Mouse (Mus musculus): ENCODE results near the gene Fam205c. TPM values are rescaled to one million over a fixed set of nuclear protein-coding genes. Genes with fewer than 3 reads are reported as not detected.

Gene Fam205c
- not detected for polyA plus RNA-seq (2014; fragmentation: Illumina TruSeq; extraction: RNeasy Lipid Tissue Mini Kit (QIAGEN cat#74804))

DNA sequence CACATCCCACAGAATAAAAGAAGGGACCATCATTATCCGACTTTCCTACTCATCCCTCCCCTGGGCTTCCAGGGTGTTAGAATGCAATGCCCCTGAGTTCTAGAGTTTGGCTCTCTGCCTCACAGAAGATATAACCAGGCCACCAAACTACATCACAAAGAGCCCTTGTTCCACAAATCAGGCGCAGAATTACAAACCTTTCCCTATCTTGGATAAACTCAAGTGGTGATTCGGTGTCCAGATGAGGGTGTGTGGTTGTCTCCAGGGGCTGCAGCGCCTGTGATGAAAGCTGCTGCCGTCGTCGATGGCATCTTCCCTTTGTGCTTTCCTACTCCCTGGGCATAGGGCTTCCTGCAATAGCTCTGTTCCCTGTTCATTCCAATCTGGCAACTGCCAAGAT, at the start of gene Fam205c:
TSS of gene Fam205c (minus strand) at position 101 of the 400 bp plus-strand sequence.

DNA sequence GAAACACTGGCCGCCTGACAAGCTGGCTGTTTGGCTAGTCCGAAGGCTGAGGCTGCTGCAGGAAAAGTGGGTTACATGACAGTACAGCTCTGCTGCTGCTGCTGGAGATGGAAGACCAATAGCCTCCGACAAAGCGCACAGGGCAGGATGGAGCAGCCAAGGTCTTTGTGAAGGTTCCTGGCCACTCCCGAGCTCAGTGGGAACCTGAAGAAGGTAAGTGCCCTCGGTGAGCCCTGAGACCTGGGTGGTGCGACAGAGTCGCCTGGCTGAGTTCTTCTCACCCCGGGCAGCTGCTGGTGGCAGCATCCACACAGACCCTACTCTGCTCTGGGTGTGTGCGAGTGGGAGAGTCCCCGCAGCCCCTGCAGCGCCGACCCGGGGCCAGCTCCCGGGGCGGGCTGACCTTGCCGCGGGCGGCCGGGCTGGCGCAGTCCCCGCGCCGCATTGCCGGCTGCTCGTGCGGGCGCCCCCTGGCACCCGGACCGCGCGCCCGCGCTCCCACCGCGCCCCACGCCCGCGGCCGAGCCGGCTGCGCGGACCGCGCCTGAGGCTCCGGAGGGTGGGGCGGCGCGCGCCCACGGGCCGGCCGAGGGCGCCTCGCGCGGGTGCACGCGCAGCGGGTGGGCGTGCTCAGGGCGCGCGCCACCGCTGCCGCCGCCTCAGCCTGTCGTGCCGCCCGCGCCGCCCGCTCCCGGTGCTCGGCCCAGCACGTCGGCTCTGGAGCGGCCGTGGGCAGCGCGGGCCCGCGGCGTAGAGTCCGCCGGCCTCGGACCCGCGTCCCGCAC, 42.8 kb upstream of the Fam205c start, which contains the start of gene Phf24:
TSS of gene Phf24 (plus strand) at position 44 of the 785 bp plus-strand sequence.

DNA sequence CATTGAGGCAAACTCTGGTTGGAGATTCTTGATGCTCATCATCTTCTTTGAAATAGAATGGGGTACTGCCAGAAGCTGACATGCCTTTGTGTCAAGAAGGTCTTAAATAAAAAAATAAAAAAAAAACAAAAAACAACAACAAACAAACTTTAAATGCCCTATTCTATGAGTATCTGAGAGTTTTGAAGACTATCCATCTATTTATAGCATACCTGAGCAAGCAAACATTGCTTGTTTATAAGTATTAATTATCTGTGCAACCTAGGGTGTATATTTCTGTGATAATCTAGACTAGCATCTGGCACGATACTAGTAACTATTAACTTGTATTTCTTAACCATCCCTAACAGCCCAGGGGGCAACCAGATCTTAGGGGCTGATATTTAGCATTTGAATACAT, 17.4 kb downstream of the Fam205c start, which contains the start of gene Gm12394:
TSS of gene Gm12394 (minus strand) at position 101 of the 400 bp plus-strand sequence.

GRCm38 (mm10) chr4:42853788-42854187, 20.2 kb downstream of the Fam205c start, which contains the start of gene Fam205a1:
Gene Fam205a1 (minus strand): TSS chr4:42853888.

Other genes with a start within 250 kb of the Fam205c start
- gene Gm2564, start 244.5 kb downstream of the Fam205c start, polyA plus RNA-seq (2014; fragmentation: Illumina TruSeq; extraction: RNeasy Lipid Tissue Mini Kit (QIAGEN cat#74804)), result not detected
- not detected for gene Ccl27b, start 219.0 kb downstream of the Fam205c start, polyA plus RNA-seq (2014; fragmentation: Illumina TruSeq; extraction: RNeasy Lipid Tissue Mini Kit (QIAGEN cat#74804))
- not detected for gene Il11ra2, start 212.3 kb downstream of the Fam205c start, polyA plus RNA-seq (2014; fragmentation: Illumina TruSeq; extraction: RNeasy Lipid Tissue Mini Kit (QIAGEN cat#74804))
- not detected for gene 4930578G10Rik, start 138.7 kb downstream of the Fam205c start, polyA plus RNA-seq (2014; fragmentation: Illumina TruSeq; extraction: RNeasy Lipid Tissue Mini Kit (QIAGEN cat#74804))
- not detected for gene Ccl19, start 117.7 kb downstream of the Fam205c start, polyA plus RNA-seq (2014; fragmentation: Illumina TruSeq; extraction: RNeasy Lipid Tissue Mini Kit (QIAGEN cat#74804))
- gene Ccl21a, start 100.2 kb downstream of the Fam205c start, polyA plus RNA-seq (2014; fragmentation: Illumina TruSeq; extraction: RNeasy Lipid Tissue Mini Kit (QIAGEN cat#74804)), result not detected
- gene Fam205a1, start 20.3 kb downstream of the Fam205c start, polyA plus RNA-seq (2014; fragmentation: Illumina TruSeq; extraction: RNeasy Lipid Tissue Mini Kit (QIAGEN cat#74804)), result not detected
- gene Gm12394, start 17.5 kb downstream of the Fam205c start, polyA plus RNA-seq (2014; fragmentation: Illumina TruSeq; extraction: RNeasy Lipid Tissue Mini Kit (QIAGEN cat#74804)), result not detected
- 1.1 TPM for gene Phf24, start 42.4 kb upstream of the Fam205c start, polyA plus RNA-seq (2014; fragmentation: Illumina TruSeq; extraction: RNeasy Lipid Tissue Mini Kit (QIAGEN cat#74804))
- gene Dnajb5, start 75.6 kb upstream of the Fam205c start, polyA plus RNA-seq (2014; fragmentation: Illumina TruSeq; extraction: RNeasy Lipid Tissue Mini Kit (QIAGEN cat#74804)), result 0.83 TPM
- not detected for gene 1700022I11Rik, start 95.4 kb upstream of the Fam205c start, polyA plus RNA-seq (2014; fragmentation: Illumina TruSeq; extraction: RNeasy Lipid Tissue Mini Kit (QIAGEN cat#74804))
- gene Vcp, start 126.3 kb upstream of the Fam205c start, polyA plus RNA-seq (2014; fragmentation: Illumina TruSeq; extraction: RNeasy Lipid Tissue Mini Kit (QIAGEN cat#74804)), result 261 TPM
- 4.3 TPM for gene Fancg, start 136.3 kb upstream of the Fam205c start, polyA plus RNA-seq (2014; fragmentation: Illumina TruSeq; extraction: RNeasy Lipid Tissue Mini Kit (QIAGEN cat#74804))
- gene Pigo, start 151.6 kb upstream of the Fam205c start, polyA plus RNA-seq (2014; fragmentation: Illumina TruSeq; extraction: RNeasy Lipid Tissue Mini Kit (QIAGEN cat#74804)), result 1.5 TPM
- gene Stoml2, start 157.5 kb upstream of the Fam205c start, polyA plus RNA-seq (2014; fragmentation: Illumina TruSeq; extraction: RNeasy Lipid Tissue Mini Kit (QIAGEN cat#74804)), result 24.2 TPM
- gene Fam214b, start 172.0 kb upstream of the Fam205c start, polyA plus RNA-seq (2014; fragmentation: Illumina TruSeq; extraction: RNeasy Lipid Tissue Mini Kit (QIAGEN cat#74804)), result 1.5 TPM
- 18.7 TPM for gene Unc13b, start 184.7 kb upstream of the Fam205c start, polyA plus RNA-seq (2014; fragmentation: Illumina TruSeq; extraction: RNeasy Lipid Tissue Mini Kit (QIAGEN cat#74804))